Mouse (Mus musculus) hindbrain, embryonic 16.5 days (tissue): ENCODE results near the gene Cnga3. TPM values are rescaled to one million over a fixed set of nuclear protein-coding genes. Genes with fewer than 3 reads are reported as not detected.

ENCODE experiments used
- ATAC-seq: fragments of 200-750 bp; cut with Nextera tagmentation; 2 replicates; pipeline ENCODE4 v1.8.0; 2017; ENCODE audit warnings: moderate TSS enrichment, moderate library complexity
- H3K27ac ChIP-seq: fragments of 300-500 bp; sonication (generic); 2 replicates; pipeline ENCODE4 v1.5.1; 2014; ENCODE audit warnings: low read depth, mild to moderate bottlenecking, control low read depth, low read length, moderate library complexity
- H3K27me3 ChIP-seq: fragments of 300-500 bp; sonication (generic); replicated peaks from 2 replicates; pipeline ENCODE4 v1.6.1; 2014; ENCODE audit warnings: low read length; ENCODE audit not compliant: control insufficient read depth, insufficient read depth
- H3K36me3 ChIP-seq: fragments of 300-500 bp; sonication (generic); 2 replicates; pipeline ENCODE4 v1.6.1; 2014; ENCODE audit warnings: mild to moderate bottlenecking, low read length, moderate library complexity, mixed read lengths; ENCODE audit not compliant: control insufficient read depth, insufficient read depth
- H3K4me1 ChIP-seq: fragments of 300-500 bp; sonication (generic); 2 replicates; pipeline ENCODE4 v1.6.1; 2014; ENCODE audit warnings: low read depth, low read length; ENCODE audit not compliant: control insufficient read depth, insufficient read depth
- H3K4me2 ChIP-seq: fragments of 300-500 bp; sonication (generic); 2 replicates; pipeline ENCODE4 v1.6.1; 2014; ENCODE audit warnings: mild to moderate bottlenecking, low read length, control low read depth, moderate library complexity
- H3K4me3 ChIP-seq: fragments of 300-500 bp; sonication (generic); 2 replicates; pipeline ENCODE4 v1.5.1; 2014; ENCODE audit warnings: mild to moderate bottlenecking, low read length, control low read depth, moderate library complexity
- H3K9ac ChIP-seq: fragments of 300-500 bp; sonication (generic); 2 replicates; pipeline ENCODE4 v1.6.1; 2014; ENCODE audit warnings: low read depth, mild to moderate bottlenecking, control low read depth, low read length, moderate library complexity
- H3K9me3 ChIP-seq: fragments of 300-500 bp; sonication (generic); 2 replicates; pipeline ENCODE4 v1.6.1; 2014; ENCODE audit warnings: mild to moderate bottlenecking, low read length, moderate library complexity; ENCODE audit not compliant: control insufficient read depth
- WGBS: fragments of 180-500 bp; shearing (Covaris S2); extraction: QIAGEN DNeasy Blood & Tissue Kit; methylation state at CpG from one replicate; pipeline ENCODE4 v1.1.7; 2014; 5-methylcytosine and 5-hydroxymethylcytosine counted together
- polyA plus RNA-seq: library from polyadenylated mRNA; unstranded; fragments of >200 nt; fragmentation: Nextera tagmentation; extraction: Ambion mirVana; gene quantifications from 2 replicates; pipeline ENCODE4 v1.2.1, GENCODE M21; 2015

The Cnga3 gene
- polyA plus RNA-seq = 0.12 and 0.20 TPM in 2 replicates

- H3K4me2 ChIP-seq = no peak within 1 kb of the TSS
- H3K27ac ChIP-seq = no peak within 1 kb of the TSS
- H3K9me3 ChIP-seq = no peaks in the 10 kb centered on the region
- H3K36me3 ChIP-seq = no peaks in the 10 kb centered on the region
- H3K4me3 ChIP-seq = no peak within 1 kb of the TSS
- H3K4me1 ChIP-seq = no peaks in the 10 kb centered on the region; the same call in 1 of the 2 replicates
- H3K27me3 ChIP-seq = no peaks in the 10 kb centered on the region
- H3K9ac ChIP-seq = no peak within 1 kb of the TSS
- peak; percentile 69; the same call in 1 of the 2 replicates for ATAC-seq
- WGBS = 42% methylated on average over 1 of the region's 1 CpGs
Observed at GRCm38 (mm10) chr1:37214144-37214543, at the start of gene Cnga3. TSS of gene Cnga3 (plus strand) at chr1:37214434.

- WGBS = 44% methylated on average over 6 of the region's 6 CpGs
Observed at GRCm38 (mm10) chr1:37166066-37166465, 48.2 kb upstream of the Cnga3 start.

GRCm38 (mm10) chr1:37167918-37168317 is 46.3 kb upstream of the Cnga3 start:
- H3K9ac ChIP-seq = no peak overlapping the region
- WGBS = 71% methylated on average over 7 of the region's 7 CpGs
- no peak overlapping the region for H3K4me2 ChIP-seq
- no peaks in the 10 kb centered on the region for H3K4me1 ChIP-seq
- no peaks in the 10 kb centered on the region for H3K27me3 ChIP-seq
- ATAC-seq = no peak
- H3K36me3 ChIP-seq = no peaks in the 10 kb centered on the region
- no peaks in the 10 kb centered on the region; the same call in none of the 2 replicates for H3K9me3 ChIP-seq
- H3K4me3 ChIP-seq = no peak overlapping the region
- H3K27ac ChIP-seq = no peak overlapping the region

More at GRCm38 (mm10) chr1:37166066-37166465, 48.2 kb upstream of the Cnga3 start:
- Histone ChIP-seq H3K4me2 (no peak overlapping the region), H3K9me3 (no peaks in the 10 kb centered on the region; the same call in none of the 2 replicates), H3K27me3 (no peaks in the 10 kb centered on the region), H3K4me3 (no peak overlapping the region), H3K27ac (no peak overlapping the region), H3K4me1 (no peaks in the 10 kb centered on the region), H3K9ac (no peak overlapping the region), H3K36me3 (no peaks in the 10 kb centered on the region)
- no peak for ATAC-seq

- Histone ChIP-seq H3K9me3 (no peaks in the 10 kb centered on the region), H3K4me3 (no peak overlapping the region), H3K4me1 (no peaks in the 10 kb centered on the region), H3K27me3 (no peaks in the 10 kb centered on the region), H3K36me3 (no peaks in the 10 kb centered on the region), H3K9ac (no peak overlapping the region), H3K27ac (no peak overlapping the region), H3K4me2 (no peak overlapping the region)
- no peak for ATAC-seq
- 83% methylated on average over 2 of the region's 2 CpGs for WGBS
Observed at GRCm38 (mm10) chr1:37177874-37178273, 36.4 kb upstream of the Cnga3 start.

- Histone ChIP-seq H3K4me1 (no peaks in the 10 kb centered on the region), H3K4me3 (no peak overlapping the region), H3K27me3 (no peaks in the 10 kb centered on the region), H3K4me2 (no peak overlapping the region), H3K9ac (no peak overlapping the region), H3K9me3 (no peaks in the 10 kb centered on the region), H3K36me3 (no peaks in the 10 kb centered on the region), H3K27ac (no peak overlapping the region)
- ATAC-seq = no peak
- WGBS = 77% methylated on average over 5 of the region's 5 CpGs
Observed at GRCm38 (mm10) chr1:37179852-37180251, 34.4 kb upstream of the Cnga3 start.

GRCm38 (mm10) chr1:37187050-37187449 is 27.2 kb upstream of the Cnga3 start:
- no peak overlapping the region for H3K9ac ChIP-seq
- no peak overlapping the region for H3K4me2 ChIP-seq
- H3K27me3 ChIP-seq = no peaks in the 10 kb centered on the region
- H3K4me3 ChIP-seq = no peak overlapping the region
- no peaks in the 10 kb centered on the region for H3K4me1 ChIP-seq
- H3K27ac ChIP-seq = no peak overlapping the region
- H3K9me3 ChIP-seq = no peaks in the 10 kb centered on the region
- no peak for ATAC-seq
- H3K36me3 ChIP-seq = no peaks in the 10 kb centered on the region
- WGBS = 64% methylated on average over 6 of the region's 6 CpGs

- Histone ChIP-seq H3K27me3 (no peaks in the 10 kb centered on the region), H3K4me1 (no peaks in the 10 kb centered on the region), H3K9ac (no peak overlapping the region), H3K36me3 (no peaks in the 10 kb centered on the region), H3K27ac (no peak overlapping the region), H3K9me3 (no peaks in the 10 kb centered on the region), H3K4me2 (no peak overlapping the region), H3K4me3 (no peak overlapping the region)
- ATAC-seq = no peak
- WGBS = 71% methylated on average over 4 of the region's 4 CpGs
Observed at GRCm38 (mm10) chr1:37194607-37195006, 19.6 kb upstream of the Cnga3 start.

GRCm38 (mm10) chr1:37201406-37201805 is 12.8 kb upstream of the Cnga3 start:
- Histone ChIP-seq H3K27me3 (no peaks in the 10 kb centered on the region), H3K9ac (no peak overlapping the region), H3K9me3 (no peaks in the 10 kb centered on the region), H3K4me1 (no peaks in the 10 kb centered on the region), H3K4me3 (no peak overlapping the region), H3K4me2 (no peak overlapping the region), H3K27ac (no peak overlapping the region), H3K36me3 (no peaks in the 10 kb centered on the region)
- 89% methylated on average over 4 of the region's 4 CpGs for WGBS
- ATAC-seq = no peak

- no peaks in the 10 kb centered on the region for H3K4me1 ChIP-seq
- no peak overlapping the region for H3K4me3 ChIP-seq
- no peak for ATAC-seq
- no peak overlapping the region for H3K9ac ChIP-seq
- no peaks in the 10 kb centered on the region for H3K36me3 ChIP-seq
- H3K9me3 ChIP-seq = no peaks in the 10 kb centered on the region
- no peak overlapping the region for H3K4me2 ChIP-seq
- H3K27ac ChIP-seq = no peak overlapping the region
- H3K27me3 ChIP-seq = no peaks in the 10 kb centered on the region
- 75% methylated on average over 8 of the region's 8 CpGs for WGBS
Observed at GRCm38 (mm10) chr1:37207743-37208142, 6.5 kb upstream of the Cnga3 start.

- no peak overlapping the region for H3K27ac ChIP-seq
- 91% methylated on average over 9 of the region's 9 CpGs for WGBS
- H3K36me3 ChIP-seq = no peaks in the 10 kb centered on the region
- H3K4me1 ChIP-seq = no peaks in the 10 kb centered on the region
- H3K9me3 ChIP-seq = no peaks in the 10 kb centered on the region
- no peaks in the 10 kb centered on the region for H3K27me3 ChIP-seq
- H3K9ac ChIP-seq = no peak overlapping the region
- H3K4me2 ChIP-seq = no peak overlapping the region
- ATAC-seq = no peak
- H3K4me3 ChIP-seq = no peak overlapping the region
Observed at GRCm38 (mm10) chr1:37212375-37212774, 1.9 kb upstream of the Cnga3 start.
